Mouse (Mus musculus) heart, postnatal 0 days (tissue): ENCODE data around the gene Ptgds.

Experiments used
- CTCF ChIP-seq: IDR thresholded peaks from 2 replicates; pipeline ENCODE4 v1.5.1; 2016; ENCODE audit warnings: antibody characterized with exemption, control low read depth, low read depth
- EP300 ChIP-seq: IDR thresholded peaks from 2 replicates; pipeline ENCODE4 v1.6.1; 2016; ENCODE audit warnings: antibody characterized with exemption, low read depth

- TF ChIP-seq CTCF (no peak), EP300 (no peak)
Observed at GRCm38 (mm10) chr2:25477541-25477940, 7.7 kb upstream of the Ptgds start.
